Mouse (Mus musculus) skeletal muscle tissue, adult 2 months (tissue): ENCODE measurements around the gene Cbx1.
A peak's percentile ranks its signal among the peaks of the same experiment; 100 is the strongest.

ENCODE experiments used
- DNase-seq: peaks from one replicate; pipeline ENCODE4 v3.0.0-alpha.2; 2012; ENCODE audit warnings: low read depth, low spot score

Cbx1 gene

GRCm38 (mm10) chr11:96788871-96789795 lies at the start of gene Cbx1:
Gene Cbx1 (plus strand): TSS chr11:96789127.
- peak; percentile 81 for DNase-seq

DNA sequence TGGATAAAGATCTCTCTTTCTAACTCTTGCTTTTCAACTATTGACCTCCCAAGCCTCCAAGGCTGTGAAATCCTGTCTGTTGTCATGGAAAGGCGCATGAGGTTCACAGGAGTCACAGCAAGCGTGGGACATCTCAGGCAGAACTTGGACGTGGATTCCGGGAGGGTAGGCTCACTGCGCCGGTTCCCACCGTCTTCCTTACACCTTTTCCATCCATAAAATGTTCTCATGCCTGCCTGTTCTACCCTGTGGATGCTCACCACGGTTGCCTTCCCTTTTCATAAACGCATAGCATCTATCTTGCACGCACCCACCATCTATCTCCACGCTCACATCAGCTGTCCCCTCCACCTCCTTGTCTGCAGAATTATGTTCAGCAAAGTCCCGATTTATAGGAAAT lies 48.1 kb upstream of the Cbx1 start:
- DNase-seq: no peak

DNA sequence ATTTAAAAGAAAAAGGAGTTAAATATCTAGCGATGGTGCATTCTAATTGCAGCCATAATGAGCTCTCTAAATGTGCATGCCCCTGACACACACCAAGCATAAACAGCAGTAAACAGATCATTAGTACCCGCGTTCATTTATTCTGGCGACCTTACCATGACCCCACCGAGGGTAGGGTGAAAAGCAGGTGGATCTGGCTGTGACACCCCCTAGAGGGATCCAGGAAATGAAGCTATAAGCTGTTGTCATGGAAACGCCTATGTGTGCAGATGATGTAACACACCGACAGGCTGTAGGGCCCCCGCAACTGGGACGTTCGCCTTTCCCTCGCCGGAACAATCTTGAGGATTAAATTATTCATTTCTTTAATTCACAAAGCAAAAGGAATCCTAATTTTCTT lies 46.9 kb upstream of the Cbx1 start:
- no peak for DNase-seq

DNA sequence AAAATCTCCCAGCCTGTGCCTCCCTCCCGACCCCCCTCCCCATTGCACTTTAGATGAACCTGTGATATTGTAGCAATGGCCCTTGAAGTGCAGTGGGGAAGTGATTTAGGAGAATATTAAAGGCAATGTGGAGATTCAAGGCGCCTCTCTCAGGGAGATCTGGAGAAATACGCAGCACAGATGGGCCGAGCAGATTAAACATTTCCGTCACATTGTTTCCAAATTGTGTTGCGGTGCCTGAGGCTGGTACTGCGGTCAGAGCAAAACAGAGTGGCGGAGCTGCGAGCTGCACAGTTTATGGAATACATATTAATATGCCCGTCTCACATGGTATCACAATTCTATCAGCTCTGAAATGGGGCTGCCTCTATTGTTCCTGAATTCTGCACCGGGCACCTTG lies 45.9 kb upstream of the Cbx1 start:
- DNase-seq: no peak

- DNase-seq: no peak
Measured at GRCm38 (mm10) chr11:96743891-96744290, 45.0 kb upstream of the Cbx1 start.

DNA sequence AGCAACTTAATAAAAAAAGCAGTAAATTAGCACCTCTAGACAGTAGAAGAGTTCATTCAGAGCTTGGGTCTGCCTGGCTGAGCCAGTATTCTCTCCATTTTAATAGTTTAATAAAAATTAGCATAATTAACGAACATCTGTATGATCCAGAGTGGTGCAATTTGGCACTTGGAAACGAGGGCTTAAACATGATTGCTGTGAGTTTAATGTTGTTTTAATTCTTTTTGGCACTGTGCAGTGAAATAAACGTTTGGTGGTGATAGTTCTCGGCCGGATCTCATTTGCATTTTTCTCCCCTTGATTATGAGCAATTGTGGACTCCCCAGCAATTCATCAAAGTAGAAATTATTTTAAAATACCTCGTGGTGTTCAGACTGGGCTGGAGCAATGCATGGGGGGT lies 42.3 kb upstream of the Cbx1 start:
- DNase-seq: no peak

GRCm38 (mm10) chr11:96747555-96747954 lies 41.4 kb upstream of the Cbx1 start:
- DNase-seq: no peak

DNA sequence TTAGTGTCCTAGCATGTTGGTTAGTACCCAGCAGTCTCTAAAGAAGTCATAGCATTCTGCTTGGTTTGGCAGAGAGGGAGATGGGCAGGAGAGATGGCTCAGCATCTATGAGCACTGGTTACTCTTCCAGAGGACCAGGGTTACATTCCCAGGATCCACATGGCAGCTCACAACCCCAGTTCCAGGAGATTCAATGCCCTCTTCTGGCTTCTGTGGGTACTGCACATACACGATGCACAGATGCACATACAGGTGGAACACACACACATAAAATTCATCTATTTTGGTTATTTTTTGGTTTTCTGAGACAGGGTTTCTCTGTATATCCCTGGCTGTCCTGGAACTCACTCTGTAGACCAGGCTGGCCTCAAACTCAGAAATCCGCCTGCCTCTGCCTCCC lies 33.6 kb upstream of the Cbx1 start:
- no peak for DNase-seq

- no peak for DNase-seq
Measured at GRCm38 (mm10) chr11:96757421-96757820, 31.5 kb upstream of the Cbx1 start.

DNA sequence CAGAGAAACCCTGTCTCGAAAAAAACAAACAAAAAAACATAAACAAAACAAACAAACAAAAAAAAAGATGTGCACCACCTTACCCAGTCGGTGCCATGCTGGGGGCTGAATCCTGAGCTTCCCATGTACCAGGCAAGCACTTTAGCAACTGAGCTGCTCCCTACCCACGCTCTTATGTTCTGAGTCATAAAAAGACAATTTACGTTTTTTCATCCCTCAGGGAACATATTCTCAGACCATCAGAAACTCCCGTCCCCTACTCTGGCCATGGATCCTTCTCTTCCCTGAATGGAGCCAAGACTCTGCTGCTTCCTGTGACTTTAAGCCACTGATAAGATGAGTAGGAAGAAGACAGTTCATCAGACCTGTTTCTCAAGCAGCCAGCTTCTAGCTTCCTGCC lies 30.5 kb upstream of the Cbx1 start:
- DNase-seq: no peak

DNA sequence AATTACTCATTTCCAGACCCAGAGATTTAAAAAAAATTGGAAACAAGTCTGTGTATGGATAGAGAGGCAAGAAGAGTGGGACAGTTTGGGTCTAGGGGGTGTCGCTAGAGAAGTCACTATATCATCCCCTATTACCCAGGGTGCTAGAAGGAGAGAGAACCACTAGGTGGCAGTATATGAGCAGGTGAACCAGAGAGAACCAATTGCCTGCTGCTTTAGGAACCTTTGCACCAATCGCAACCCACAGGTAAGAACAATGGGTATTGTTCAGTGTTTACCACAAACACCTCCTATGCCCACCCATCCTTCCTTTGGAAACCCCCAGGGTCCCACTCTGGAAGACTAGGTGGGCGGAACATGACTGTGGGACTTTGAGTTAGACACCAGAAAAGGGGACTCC lies 28.9 kb upstream of the Cbx1 start:
- peak; percentile 66 for DNase-seq

- no peak for DNase-seq
Measured at GRCm38 (mm10) chr11:96761984-96762383, 26.9 kb upstream of the Cbx1 start.

- peak; percentile 56 for DNase-seq
Measured at GRCm38 (mm10) chr11:96762742-96763470, 26.0 kb upstream of the Cbx1 start.

DNA sequence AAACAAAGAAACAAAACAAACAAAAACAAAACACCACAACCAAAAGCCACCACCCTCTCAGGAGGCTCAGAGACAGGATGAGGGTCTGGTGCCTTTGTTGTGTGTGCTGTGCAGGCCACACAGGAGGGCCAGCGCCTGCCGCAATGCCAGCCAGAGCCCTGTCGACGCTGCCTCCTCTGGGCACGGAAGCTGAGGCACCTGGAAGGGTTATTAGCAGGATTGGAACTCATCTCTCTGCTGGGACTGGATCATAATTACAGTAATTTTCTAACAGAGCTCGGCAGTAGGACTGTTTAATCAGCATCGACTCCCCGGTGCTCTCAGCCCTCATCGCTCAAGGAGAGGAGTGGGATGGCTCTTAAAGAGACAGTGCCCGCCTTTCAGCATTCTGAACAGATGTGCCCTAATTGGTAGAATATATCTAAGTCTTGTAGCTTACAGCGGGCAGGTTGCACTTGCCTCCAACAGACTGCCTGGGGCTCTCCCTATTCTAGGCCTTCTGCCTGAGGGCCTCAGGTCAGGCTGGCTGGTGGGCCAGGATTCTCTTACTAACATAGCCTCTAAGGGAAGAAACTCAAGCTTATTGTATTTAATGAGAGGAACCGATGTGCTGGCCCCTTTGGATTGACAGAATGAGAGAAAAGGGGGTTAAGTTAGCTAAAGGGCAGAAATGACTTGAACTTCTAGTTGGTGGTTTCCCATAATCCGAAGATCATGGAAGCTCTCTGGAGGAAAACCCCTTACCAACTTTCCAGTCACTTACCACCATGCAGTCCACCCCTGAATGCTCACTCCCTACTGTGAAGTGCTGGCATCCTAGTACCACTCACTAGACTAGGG lies 24.2 kb upstream of the Cbx1 start:
- DNase-seq: no peak

GRCm38 (mm10) chr11:96765645-96766044 lies 23.3 kb upstream of the Cbx1 start:
- peak; percentile 57 for DNase-seq

DNA sequence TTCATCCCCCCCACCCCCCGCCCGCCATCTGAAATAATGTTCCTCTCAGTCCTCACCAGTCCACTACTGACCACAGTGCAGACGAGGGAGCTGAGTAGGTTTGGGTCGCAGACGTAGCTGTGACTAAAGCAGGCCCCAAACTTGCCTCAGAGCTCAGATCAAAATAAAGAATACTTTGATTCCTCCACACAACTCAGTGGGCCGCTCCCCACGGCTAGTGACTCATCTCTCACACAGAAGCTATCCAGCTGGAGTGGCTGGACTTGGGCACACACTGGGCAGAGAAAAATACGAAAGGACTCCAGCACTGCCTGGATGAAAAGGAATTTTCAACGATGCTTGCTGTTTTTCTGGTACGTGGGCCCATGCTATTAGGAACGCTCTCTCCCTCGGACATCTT lies 22.4 kb upstream of the Cbx1 start:
- no peak for DNase-seq

DNA sequence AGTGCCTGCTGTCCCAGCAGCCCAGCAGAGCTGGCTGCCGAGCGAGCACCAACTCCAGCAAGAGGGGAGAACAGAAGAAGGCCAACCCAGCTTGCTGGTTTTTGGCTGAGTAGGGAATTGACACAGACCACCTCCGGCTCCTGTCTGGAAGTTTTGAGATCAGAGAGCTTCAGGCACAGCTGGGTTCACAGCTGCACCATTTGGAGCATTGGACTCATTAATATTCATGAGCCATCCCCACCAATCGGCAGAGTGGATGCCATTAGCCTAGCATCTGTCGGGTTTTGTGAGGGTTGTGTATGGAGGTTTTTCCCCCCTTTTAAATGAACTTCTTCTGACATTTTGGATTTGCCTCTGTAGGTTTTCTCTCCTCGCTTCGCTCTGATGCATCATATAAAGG lies 21.8 kb upstream of the Cbx1 start:
- no peak for DNase-seq

- no peak for DNase-seq
Measured at GRCm38 (mm10) chr11:96768240-96768639, 20.7 kb upstream of the Cbx1 start.

GRCm38 (mm10) chr11:96771274-96771975 lies 17.5 kb upstream of the Cbx1 start:
- DNase-seq: no peak

GRCm38 (mm10) chr11:96772413-96772812 lies 16.5 kb upstream of the Cbx1 start:
- no peak for DNase-seq

DNA sequence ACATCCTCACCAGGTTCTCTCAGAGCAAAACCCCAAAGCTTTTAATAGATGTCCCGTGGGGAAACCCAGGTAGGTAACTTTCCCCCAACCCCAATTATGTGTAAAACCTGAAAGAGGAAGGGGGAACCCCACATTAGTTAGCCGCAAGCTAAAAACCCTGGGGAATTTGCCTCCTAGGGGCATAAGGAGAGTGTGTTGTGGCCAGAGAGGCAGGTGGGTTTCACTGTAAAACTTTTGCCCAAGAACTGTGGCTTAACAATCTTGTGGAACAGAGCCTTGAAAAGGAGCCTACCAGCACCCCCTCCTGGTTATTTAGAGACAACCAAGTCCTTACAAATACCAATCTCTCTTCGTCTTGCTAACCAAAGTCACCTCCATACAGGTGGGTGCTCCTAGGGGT lies 14.4 kb upstream of the Cbx1 start:
- no peak for DNase-seq
